Mouse (Mus musculus) ES-Bruce4 (cell line): Measurements from ENCODE around the gene Grip2.

Experiments
- CTCF ChIP-seq: IDR thresholded peaks from one replicate; pipeline ENCODE4 v1.8.1; 2011; ENCODE audit warnings: low read depth, low read length
- POLR2A ChIP-seq: IDR thresholded peaks from one replicate; pipeline ENCODE4 v1.8.1; 2011; ENCODE audit warnings: low read length; ENCODE audit not compliant: insufficient read depth

GRCm38 (mm10) chr6:91727361-91727760 lies 99.7 kb downstream of the Grip2 start:
- TF ChIP-seq CTCF = no peak
- TF ChIP-seq POLR2A = no peak
